Mouse (Mus musculus): Measurements from ENCODE around the gene Uhrf2.

The Uhrf2 gene

GRCm38 (mm10) chr19:30125670-30126059 is 95.4 kb downstream of the Uhrf2 start:
- DNase-seq = no peak

GRCm38 (mm10) chr19:30128177-30128576 is 97.9 kb downstream of the Uhrf2 start:
- no peak for DNase-seq

- DNase-seq = no peak
Observed at GRCm38 (mm10) chr19:30136308-30136707, 106.0 kb downstream of the Uhrf2 start.

Measured in right cerebral cortex, postnatal 4 days (tissue).